Mouse (Mus musculus): ENCODE measurements at regions not wholly inside any gene's neighbourhood (a gene's known extent, or its start where the extent isn't known, plus 50 kb on each side); places are given as distances from the start of the nearest gene placed in this dataset.
"Not testable (repeated sequence)": the region's sequence is repeated elsewhere in the genome, so short reads cannot be mapped to it uniquely, and the experiment has no call there.

- not testable (repeated sequence) for TF ChIP-seq POLR2A (IDR thresholded peaks at IDR 0.05; ENCODE audit: control insufficient read depth in 1 of 2, insufficient read depth in 1 of 2, low read depth in 1 of 2, low read length in 2 of 2, poor library complexity in 1 of 2); ZNF384 (IDR thresholded peaks at IDR 0.05; ENCODE audit: low read depth, low read length); CTCF (IDR thresholded peaks at IDR 0.05 in 2 of 3, conservative IDR thresholded peaks at IDR 0.05 in 1 of 3; ENCODE audit: control insufficient read depth in 1 of 3, insufficient read depth in 1 of 3, low read depth in 2 of 3, low read length in 3 of 3, poor library complexity in 1 of 3, severe bottlenecking in 1 of 3)
These were observed 579.5 kb upstream of the Zfp386 start for GRCm38 (mm10) chr12:115468015-115468414.

Measured in MEL (cell line).